Mouse (Mus musculus): ENCODE results near the gene Spata32.

GRCm38 (mm10) chr11:103198911-103199803 is 19.1 kb downstream of the Spata32 start:
- no peak for TF ChIP-seq POLR2A (IDR thresholded peaks at IDR 0.05; ENCODE audit: borderline replicate concordance, extremely low read depth, low read depth, low read length)
- no peak for TF ChIP-seq CTCF (IDR thresholded peaks at IDR 0.05; ENCODE audit: insufficient read depth, low read length)

Measured in lung, adult 2 months (tissue).